Mouse (Mus musculus): Measurements from ENCODE around the gene Fbxl8. TPM values are rescaled to one million over a fixed set of nuclear protein-coding genes. Genes with fewer than 3 reads are reported as not detected.
"Not testable (repeated sequence)": the region's sequence is repeated elsewhere in the genome, so short reads cannot be mapped to it uniquely, and the experiment has no call there.

Gene Fbxl8
- 6.5 and 6.8 TPM in 2 replicates for polyA plus RNA-seq (2012; ENCODE audit: insufficient read depth, insufficient read length, missing spikeins)

- Histone ChIP-seq H3K27ac (ENCODE audit: insufficient read depth, low read depth, low read length) (peak within 1 kb of the TSS; percentile 42), H3K4me3 (ENCODE audit: insufficient read depth, low read length) (peak within 1 kb of the TSS; percentile 84), H3K4me1 (ENCODE audit: control insufficient read depth, insufficient read depth, low read length) (peaks cover 29% of the 10 kb centered on the region)
- no peak for TF ChIP-seq CTCF (IDR thresholded peaks at IDR 0.05; ENCODE audit: low read depth, low read length)
- no peak for TF ChIP-seq POLR2A (IDR thresholded peaks at IDR 0.05; ENCODE audit: borderline replicate concordance, low read depth, low read length)
Measured at GRCm38 (mm10) chr8:105264024-105264982, at the start of gene Fbxl8, which contains the start of gene Tradd. Fbxl8 (plus strand) TSS chr8:105264648. Tradd (minus strand) TSS chr8:105264609.

GRCm38 (mm10) chr8:105217926-105218522 is 46.4 kb upstream of the Fbxl8 start:
- H3K4me1 ChIP-seq (ENCODE audit: control insufficient read depth, insufficient read depth, low read length), result no peaks in the 10 kb centered on the region
- TF ChIP-seq POLR2A (IDR thresholded peaks at IDR 0.05; ENCODE audit: borderline replicate concordance, low read depth, low read length), result no peak
- no peak for TF ChIP-seq CTCF (IDR thresholded peaks at IDR 0.05; ENCODE audit: low read depth, low read length)
- H3K4me3 ChIP-seq (ENCODE audit: insufficient read depth, low read length), result no peak overlapping the region
- no peak overlapping the region for H3K27ac ChIP-seq (ENCODE audit: insufficient read depth, low read depth, low read length)

- no peak for TF ChIP-seq POLR2A (IDR thresholded peaks at IDR 0.05; ENCODE audit: borderline replicate concordance, low read depth, low read length)
- TF ChIP-seq CTCF (IDR thresholded peaks at IDR 0.05; ENCODE audit: low read depth, low read length), result no peak
- peaks cover 9% of the 10 kb centered on the region; the same call in 1 of the 2 replicates for H3K4me1 ChIP-seq (ENCODE audit: control insufficient read depth, insufficient read depth, low read length)
- no peak overlapping the region for H3K27ac ChIP-seq (ENCODE audit: insufficient read depth, low read depth, low read length)
- no peak overlapping the region for H3K4me3 ChIP-seq (ENCODE audit: insufficient read depth, low read length)
Measured at GRCm38 (mm10) chr8:105223850-105224249, 40.6 kb upstream of the Fbxl8 start.

- H3K27ac ChIP-seq (ENCODE audit: insufficient read depth, low read depth, low read length), result peak within 1 kb of the TSS; percentile 51
- TF ChIP-seq POLR2A (IDR thresholded peaks at IDR 0.05; ENCODE audit: borderline replicate concordance, low read depth, low read length) (peak; percentile 81; the same call in 1 of the 2 replicates), CTCF (IDR thresholded peaks at IDR 0.05; ENCODE audit: low read depth, low read length) (no peak)
- peak within 1 kb of the TSS; percentile 95 for H3K4me3 ChIP-seq (ENCODE audit: insufficient read depth, low read length)
- H3K4me1 ChIP-seq (ENCODE audit: control insufficient read depth, insufficient read depth, low read length), result peaks cover 9% of the 10 kb centered on the region; the same call in 1 of the 2 replicates
Measured at GRCm38 (mm10) chr8:105224413-105225271, 39.8 kb upstream of the Fbxl8 start, which contains the start of gene D230025D16Rik. D230025D16Rik (plus strand) TSS chr8:105225145.

- Histone ChIP-seq H3K4me3 (ENCODE audit: insufficient read depth, low read length) (peak overlapping the region; percentile 95), H3K4me1 (ENCODE audit: control insufficient read depth, insufficient read depth, low read length) (peaks cover 9% of the 10 kb centered on the region; the same call in 1 of the 2 replicates), H3K27ac (ENCODE audit: insufficient read depth, low read depth, low read length) (peak overlapping the region; percentile 51)
- no peak for TF ChIP-seq POLR2A (IDR thresholded peaks at IDR 0.05; ENCODE audit: borderline replicate concordance, low read depth, low read length)
- TF ChIP-seq CTCF (IDR thresholded peaks at IDR 0.05; ENCODE audit: low read depth, low read length), result no peak
Measured at GRCm38 (mm10) chr8:105225272-105225593, 39.2 kb upstream of the Fbxl8 start.

GRCm38 (mm10) chr8:105225917-105226316 is 38.5 kb upstream of the Fbxl8 start:
- Histone ChIP-seq H3K27ac (ENCODE audit: insufficient read depth, low read depth, low read length) (peak overlapping the region; percentile 51), H3K4me3 (ENCODE audit: insufficient read depth, low read length) (peak overlapping the region; percentile 95), H3K4me1 (ENCODE audit: control insufficient read depth, insufficient read depth, low read length) (peaks cover 13% of the 10 kb centered on the region)
- TF ChIP-seq POLR2A (IDR thresholded peaks at IDR 0.05; ENCODE audit: borderline replicate concordance, low read depth, low read length) (no peak), CTCF (IDR thresholded peaks at IDR 0.05; ENCODE audit: low read depth, low read length) (no peak)

GRCm38 (mm10) chr8:105231503-105232320 is 32.7 kb upstream of the Fbxl8 start:
- TF ChIP-seq POLR2A (IDR thresholded peaks at IDR 0.05; ENCODE audit: borderline replicate concordance, low read depth, low read length) (no peak), CTCF (IDR thresholded peaks at IDR 0.05; ENCODE audit: low read depth, low read length) (no peak)
- Histone ChIP-seq H3K4me3 (ENCODE audit: insufficient read depth, low read length) (no peak overlapping the region), H3K27ac (ENCODE audit: insufficient read depth, low read depth, low read length) (peak overlapping the region; percentile 67), H3K4me1 (ENCODE audit: control insufficient read depth, insufficient read depth, low read length) (peaks cover 19% of the 10 kb centered on the region)

- H3K27ac ChIP-seq (ENCODE audit: insufficient read depth, low read depth, low read length), result not testable (repeated sequence)
- peaks cover 15% of the 10 kb centered on the region for H3K4me1 ChIP-seq (ENCODE audit: control insufficient read depth, insufficient read depth, low read length)
Measured at GRCm38 (mm10) chr8:105232321-105232693, 32.1 kb upstream of the Fbxl8 start.

More at GRCm38 (mm10) chr8:105232321-105232693, 32.1 kb upstream of the Fbxl8 start:
- not testable (repeated sequence) for H3K4me3 ChIP-seq (ENCODE audit: insufficient read depth, low read length)
